Mouse (Mus musculus): ENCODE data around the gene Cdkn2b.

GRCm38 (mm10) chr4:89360349-89360748, 49.5 kb upstream of the Cdkn2b start:
- TF ChIP-seq CTCF (IDR thresholded peaks at IDR 0.05; ENCODE audit: borderline replicate concordance, extremely low read depth, insufficient read depth, insufficient read length) (no peak), POLR2A (IDR thresholded peaks at IDR 0.05; ENCODE audit: borderline replicate concordance, extremely low read depth, insufficient read depth, insufficient read length, poor library complexity, severe bottlenecking) (no peak)

Measured in brain, embryonic 14.5 days (tissue).